ENCODE assay signal across 8 mouse cellular contexts in the genomic region with DNA sequence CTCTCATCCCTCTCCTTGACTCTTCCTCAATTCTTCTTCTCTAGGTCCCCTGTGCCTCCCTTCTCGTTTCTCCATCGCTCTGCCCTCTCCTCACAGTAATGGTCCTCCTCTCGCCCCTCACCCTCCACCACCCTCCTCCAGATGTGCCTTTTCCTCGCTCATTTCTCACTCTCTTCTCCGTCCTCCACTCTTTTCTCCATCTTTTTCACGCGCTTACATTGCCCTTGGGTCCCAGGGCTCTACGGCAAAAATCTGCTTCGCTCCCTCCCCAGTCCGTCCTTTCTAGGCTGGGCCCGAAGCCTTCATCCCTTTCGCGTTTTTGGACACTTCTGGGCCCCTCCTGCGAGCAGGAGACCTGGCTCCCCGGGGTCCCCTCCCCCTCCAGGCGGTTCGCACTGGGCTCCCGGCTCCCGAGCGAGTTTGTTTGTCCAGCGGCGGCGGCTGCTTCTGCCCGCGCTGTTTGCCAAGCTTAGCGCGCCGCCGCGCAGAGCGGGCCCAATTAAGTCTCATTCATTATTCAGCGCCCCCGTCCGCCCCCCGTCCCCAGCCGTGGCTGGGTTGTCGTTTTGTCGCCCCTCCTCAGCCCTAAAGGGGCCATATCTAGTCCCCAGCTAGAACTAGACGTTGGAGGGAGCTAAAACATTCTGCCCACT. TPM values are rescaled to one million over a fixed set of nuclear protein-coding genes. Genes with fewer than 3 reads are reported as not detected.
A peak's percentile ranks its signal among the peaks of the same experiment; 100 is the strongest.
DNase-seq lines count a peak whose midpoint lies in the region; ATAC-seq and TF ChIP-seq lines count a peak whose summit lies in the region.

No protein-coding gene starts in this region.

- no peak for TF ChIP-seq CTCF in heart, postnatal 0 days (IDR thresholded peaks at IDR 0.05; ENCODE audit: low read depth)

- intact Hi-C loops in gastrocnemius, postnatal 36 days (cut with DNase I) = no loop called here

- no peak overlapping the region for H3K27ac ChIP-seq in heart, postnatal 0 days (ENCODE audit: low read depth)
- H3K27ac ChIP-seq in limb, embryonic 12.5 days = no peak overlapping the region
- no peak overlapping the region for H3K27ac ChIP-seq in midbrain, embryonic 16.5 days (ENCODE audit: low read length)

- WGBS in heart, postnatal 0 days = under 1% methylated on average over 39 of the region's 39 CpGs
- 2% methylated on average over 39 of the region's 39 CpGs for WGBS in limb, embryonic 12.5 days
- under 1% methylated on average over 39 of the region's 39 CpGs for WGBS in midbrain, embryonic 16.5 days

- TF ChIP-seq EP300 in heart, postnatal 0 days (IDR thresholded peaks at IDR 0.05; ENCODE audit: low read depth) = no peak

- 0 out of 2 replicates have a peak, but pooled peaks have one; percentile 12 for ATAC-seq in heart, postnatal 0 days (ENCODE audit: insufficient read depth, low read depth)
- ATAC-seq in limb, embryonic 12.5 days (ENCODE audit: insufficient number of reproducible peaks, insufficient read depth, low FRiP score, low TSS enrichment, low read depth) = no peak
- no peak for ATAC-seq in midbrain, embryonic 16.5 days
- ATAC-seq in megakaryocyte progenitor cell, adult 5-6 weeks (replicated peaks; ENCODE audit: poor library complexity) = no peak

- H3K9ac ChIP-seq in heart, postnatal 0 days (replicated peaks; ENCODE audit: low read depth, low read length) = peak overlapping the region; percentile 40; the same call in 1 of the 2 replicates
- peak overlapping the region; percentile 57 for H3K9ac ChIP-seq in limb, embryonic 12.5 days (replicated peaks)
- peak overlapping the region; percentile 41 for H3K9ac ChIP-seq in midbrain, embryonic 16.5 days (ENCODE audit: low read depth, low read length)

- peaks cover 64% of the 10 kb centered on the region for H3K27me3 ChIP-seq in heart, postnatal 0 days (ENCODE audit: control insufficient read depth, insufficient read depth, low read length)
- H3K27me3 ChIP-seq in limb, embryonic 12.5 days = peaks cover 73% of the 10 kb centered on the region
- peaks cover 27% of the 10 kb centered on the region for H3K27me3 ChIP-seq in midbrain, embryonic 16.5 days (ENCODE audit: control insufficient read depth, insufficient read depth, low read depth, low read length)

- H3K4me1 ChIP-seq in heart, postnatal 0 days (ENCODE audit: control insufficient read depth, insufficient read depth) = peaks cover 24% of the 10 kb centered on the region
- peaks cover 53% of the 10 kb centered on the region for H3K4me1 ChIP-seq in limb, embryonic 12.5 days (replicated peaks)
- H3K4me1 ChIP-seq in midbrain, embryonic 16.5 days (ENCODE audit: control insufficient read depth, insufficient read depth, low read length) = peaks cover 37% of the 10 kb centered on the region

- H3K4me3 ChIP-seq in heart, postnatal 0 days (ENCODE audit: low read depth, low read length) = peak overlapping the region; percentile 48
- H3K4me3 ChIP-seq in limb, embryonic 12.5 days (replicated peaks) = peak overlapping the region; percentile 42
- H3K4me3 ChIP-seq in midbrain, embryonic 16.5 days (ENCODE audit: low read depth, low read length) = peak overlapping the region; percentile 39

- H3K9me3 ChIP-seq in heart, postnatal 0 days (replicated peaks; ENCODE audit: control insufficient read depth, low read length) = no peaks in the 10 kb centered on the region
- no peaks in the 10 kb centered on the region for H3K9me3 ChIP-seq in limb, embryonic 12.5 days
- H3K9me3 ChIP-seq in midbrain, embryonic 16.5 days (replicated peaks; ENCODE audit: control insufficient read depth, low read length, poor library complexity, severe bottlenecking) = no peaks in the 10 kb centered on the region

- H3K36me3 ChIP-seq in heart, postnatal 0 days (replicated peaks; ENCODE audit: control insufficient read depth, insufficient read depth, low read length) = no peaks in the 10 kb centered on the region
- no peaks in the 10 kb centered on the region for H3K36me3 ChIP-seq in limb, embryonic 12.5 days
- no peaks in the 10 kb centered on the region for H3K36me3 ChIP-seq in midbrain, embryonic 16.5 days (ENCODE audit: control insufficient read depth, insufficient read depth, low read length)

- H3K4me2 ChIP-seq in heart, postnatal 0 days (ENCODE audit: low read depth, low read length) = peak overlapping the region; percentile 66
- peak overlapping the region; percentile 74 for H3K4me2 ChIP-seq in limb, embryonic 12.5 days
- H3K4me2 ChIP-seq in midbrain, embryonic 16.5 days (ENCODE audit: low read length) = peak overlapping the region; percentile 69

- peak; percentile 29 for DNase-seq in urinary bladder, postnatal 14 days (ENCODE audit: low spot score)
- no peak for DNase-seq in urinary bladder, adult 2 months (ENCODE audit: low spot score)
- no peak for DNase-seq in heart, postnatal 0 days (ENCODE audit: low spot score)
- DNase-seq in gastrocnemius, postnatal 36 days = no peak
- DNase-seq in right cerebral cortex, adult 18-20 months = no peak

RNA-seq across cellular contexts. Expression of a gene that starts 5.0 kb away (rescaled TPM):
- polyA plus RNA-seq in urinary bladder, adult 2 months (2012; rRNA removed) = 0.10 TPM in 1 of 2 replicates, not detected in the other
- total RNA-seq in heart, postnatal 0 days (2014; rRNA removed; ENCODE audit: low replicate concordance) = 2.3 TPM in 1 of 2 replicates, not detected in the other
- 0.29 and 0.61 TPM in 2 replicates for polyA plus RNA-seq in heart, postnatal 0 days (2015; fragmentation: Nextera tagmentation; extraction: Ambion mirVana)
- polyA plus RNA-seq in limb, embryonic 12.5 days (2016; fragmentation: Nextera tagmentation; extraction: Ambion mirVana) = 1.2 and 1.7 TPM in 2 replicates
- polyA plus RNA-seq in midbrain, embryonic 16.5 days (2015; fragmentation: Nextera tagmentation; extraction: Ambion mirVana) = 0.75 and 1.3 TPM in 2 replicates
- total RNA-seq in megakaryocyte progenitor cell, adult 5-6 weeks (2015) = not detected in 2 replicates
- not detected in 2 replicates for total RNA-seq in megakaryocyte progenitor cell, adult 5-6 weeks (2017)
- total RNA-seq in gastrocnemius, postnatal 36 days (2021) = under 1 TPM in 1 of 2 experiments, not detected in 1; 0.27 TPM

RNA-seq across cellular contexts. Expression of a gene that starts 10.3 kb away (rescaled TPM):
- polyA plus RNA-seq in urinary bladder, adult 2 months (2012; rRNA removed) = not detected in 2 replicates
- not detected in 2 replicates for total RNA-seq in heart, postnatal 0 days (2014; rRNA removed; ENCODE audit: low replicate concordance)
- polyA plus RNA-seq in heart, postnatal 0 days (2015; fragmentation: Nextera tagmentation; extraction: Ambion mirVana) = 0.20 TPM in 1 of 2 replicates, not detected in the other
- polyA plus RNA-seq in limb, embryonic 12.5 days (2016; fragmentation: Nextera tagmentation; extraction: Ambion mirVana) = 0.19 TPM in 1 of 2 replicates, not detected in the other
- polyA plus RNA-seq in midbrain, embryonic 16.5 days (2015; fragmentation: Nextera tagmentation; extraction: Ambion mirVana) = 7.2 and 7.8 TPM in 2 replicates
- total RNA-seq in megakaryocyte progenitor cell, adult 5-6 weeks (2015) = not detected in 2 replicates
- total RNA-seq in megakaryocyte progenitor cell, adult 5-6 weeks (2017) = not detected in 2 replicates
- total RNA-seq in gastrocnemius, postnatal 36 days (2021) = not detected

RNA-seq across cellular contexts. Expression of a gene that starts 23.6 kb away (rescaled TPM):
- polyA plus RNA-seq in urinary bladder, adult 2 months (2012; rRNA removed) = 0.78 and 1.5 TPM in 2 replicates
- 16.2 and 19.1 TPM in 2 replicates for total RNA-seq in heart, postnatal 0 days (2014; rRNA removed; ENCODE audit: low replicate concordance)
- 7.0 and 8.1 TPM in 2 replicates for polyA plus RNA-seq in heart, postnatal 0 days (2015; fragmentation: Nextera tagmentation; extraction: Ambion mirVana)
- 39.5 and 47.1 TPM in 2 replicates for polyA plus RNA-seq in limb, embryonic 12.5 days (2016; fragmentation: Nextera tagmentation; extraction: Ambion mirVana)
- polyA plus RNA-seq in midbrain, embryonic 16.5 days (2015; fragmentation: Nextera tagmentation; extraction: Ambion mirVana) = 3.2 and 4.9 TPM in 2 replicates
- 28.0 and 30.5 TPM in 2 replicates for total RNA-seq in megakaryocyte progenitor cell, adult 5-6 weeks (2015)
- 19.8 and 25.7 TPM in 2 replicates for total RNA-seq in megakaryocyte progenitor cell, adult 5-6 weeks (2017)
- under 1 TPM; 0.62 to 0.69 TPM for total RNA-seq in gastrocnemius, postnatal 36 days (2021)

RNA-seq across cellular contexts. Expression of a gene that starts 27.8 kb away (rescaled TPM):
- polyA plus RNA-seq in urinary bladder, adult 2 months (2012; rRNA removed) = 14.2 and 14.3 TPM in 2 replicates
- total RNA-seq in heart, postnatal 0 days (2014; rRNA removed; ENCODE audit: low replicate concordance) = 17.6 and 22.5 TPM in 2 replicates
- polyA plus RNA-seq in heart, postnatal 0 days (2015; fragmentation: Nextera tagmentation; extraction: Ambion mirVana) = 15.0 and 16.1 TPM in 2 replicates
- polyA plus RNA-seq in limb, embryonic 12.5 days (2016; fragmentation: Nextera tagmentation; extraction: Ambion mirVana) = 78.7 and 79.2 TPM in 2 replicates
- polyA plus RNA-seq in midbrain, embryonic 16.5 days (2015; fragmentation: Nextera tagmentation; extraction: Ambion mirVana) = 28.0 and 32.2 TPM in 2 replicates
- total RNA-seq in megakaryocyte progenitor cell, adult 5-6 weeks (2015) = 0.27 TPM in 1 of 2 replicates, not detected in the other
- 0.25 and 0.44 TPM in 2 replicates for total RNA-seq in megakaryocyte progenitor cell, adult 5-6 weeks (2017)
- total RNA-seq in gastrocnemius, postnatal 36 days (2021) = 1 to 10 TPM; 3.8 to 3.9 TPM

RNA-seq across cellular contexts. Expression of a gene that starts 43.0 kb away (rescaled TPM):
- 6.4 and 7.1 TPM in 2 replicates for polyA plus RNA-seq in urinary bladder, adult 2 months (2012; rRNA removed)
- 2.0 TPM in 1 of 2 replicates, not detected in the other for total RNA-seq in heart, postnatal 0 days (2014; rRNA removed; ENCODE audit: low replicate concordance)
- polyA plus RNA-seq in heart, postnatal 0 days (2015; fragmentation: Nextera tagmentation; extraction: Ambion mirVana) = 0.07 and 0.84 TPM in 2 replicates
- 0.19 and 5.1 TPM in 2 replicates for polyA plus RNA-seq in limb, embryonic 12.5 days (2016; fragmentation: Nextera tagmentation; extraction: Ambion mirVana)
- polyA plus RNA-seq in midbrain, embryonic 16.5 days (2015; fragmentation: Nextera tagmentation; extraction: Ambion mirVana) = 5.1 and 7.1 TPM in 2 replicates
- 0.07 TPM in 1 of 2 replicates, not detected in the other for total RNA-seq in megakaryocyte progenitor cell, adult 5-6 weeks (2015)
- total RNA-seq in megakaryocyte progenitor cell, adult 5-6 weeks (2017) = not detected in 2 replicates
- 1 to 10 TPM in 1 of 2 experiments, under 1 TPM in 1; 0.42 to 1.2 TPM for total RNA-seq in gastrocnemius, postnatal 36 days (2021)
